ENCODE assay signal across 15 mouse cellular contexts in genomic region chr1:119187301-119187700, GRCm38 (mm10).
"Had no signal": no experiment of that assay in that cellular context is flagged by ENCODE, and none has a peak within 500 bp of the region (broad histone marks: within the 10 kb centered on the region; RNA-seq: fewer than 3 reads in every experiment).

No protein-coding gene starts in this region.

- H3K4me2 ChIP-seq: neural tube, embryonic 13.5 days; neural tube, embryonic 15.5 days; stomach, embryonic 15.5 days had no signal

- H3K9ac ChIP-seq: neural tube, embryonic 13.5 days; neural tube, embryonic 15.5 days; stomach, embryonic 15.5 days had no signal

- H3K27ac ChIP-seq: neural tube, embryonic 13.5 days; neural tube, embryonic 15.5 days; stomach, embryonic 15.5 days had no signal

- DNase-seq: retina, postnatal 1 day; right cerebral cortex, adult 18-20 months; right cerebral cortex, postnatal 14 days; right cerebral cortex, postnatal 25 days; right cerebral cortex, postnatal 4 days; spleen, adult 18-20 months; thymus, adult 18-20 months; thymus, adult 2 months; thymus, postnatal 14 days; thymus, postnatal 25 days; thymus, postnatal 36 days; thymus, postnatal 4 days had no signal

- H3K36me3 ChIP-seq: neural tube, embryonic 13.5 days; neural tube, embryonic 15.5 days; stomach, embryonic 15.5 days had no signal

- H3K27me3 ChIP-seq: stomach, embryonic 15.5 days had no signal

- H3K9me3 ChIP-seq: neural tube, embryonic 13.5 days; neural tube, embryonic 15.5 days; stomach, embryonic 15.5 days had no signal

- H3K4me3 ChIP-seq: neural tube, embryonic 13.5 days; neural tube, embryonic 15.5 days; stomach, embryonic 15.5 days had no signal
